ENCODE assay signal across 11 mouse cellular contexts in the genomic region with DNA sequence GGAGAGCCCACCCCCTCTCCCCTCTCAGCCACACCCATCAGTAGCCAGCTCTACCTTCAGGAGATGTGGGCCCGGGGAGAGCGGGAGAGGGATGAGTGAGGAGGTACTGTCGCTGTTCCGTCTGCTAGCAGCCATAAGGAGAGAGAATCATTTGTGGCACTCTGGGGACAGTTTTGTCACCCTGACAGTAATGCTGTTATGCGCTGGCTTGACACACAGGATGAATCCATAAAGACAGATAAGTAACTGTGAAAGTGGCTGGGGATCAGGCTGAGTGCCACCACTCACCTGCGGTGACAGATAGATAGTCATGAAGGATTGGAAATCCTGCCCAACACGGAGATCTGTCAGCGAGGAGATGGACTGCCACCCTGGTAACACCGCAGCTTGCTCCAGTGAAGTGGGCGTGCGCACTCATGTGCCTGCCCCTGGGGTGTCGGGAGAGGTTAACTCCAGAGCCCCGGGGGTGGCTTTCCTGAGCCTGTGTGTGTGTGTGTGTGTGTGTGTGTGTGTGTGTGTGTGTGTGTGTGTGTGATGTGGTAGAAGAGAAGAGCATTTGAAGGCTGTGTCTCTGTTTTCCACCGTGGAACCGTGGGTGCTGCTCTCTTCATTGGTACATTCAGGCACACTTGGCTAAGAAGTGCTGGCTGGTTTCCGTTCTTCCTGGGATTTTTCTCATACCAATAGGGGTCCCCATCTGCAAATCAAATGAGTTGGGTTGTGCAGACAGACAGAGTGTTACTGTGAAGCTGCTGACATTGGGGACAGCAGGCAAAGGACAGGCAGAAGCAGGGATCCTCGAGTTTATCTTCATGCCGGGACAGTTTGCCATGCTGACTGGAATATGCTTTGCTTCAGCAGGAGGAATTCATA.
DNase-seq lines count a peak whose midpoint lies in the region; ATAC-seq lines count a peak whose summit lies in the region.
"Had no signal": no experiment of that assay in that cellular context is flagged by ENCODE, and none has a peak within 500 bp of the region (broad histone marks: within the 10 kb centered on the region; RNA-seq: fewer than 3 reads in every experiment).

No protein-coding gene starts in this region.

- no peak for ATAC-seq in forebrain, embryonic 12.5 days (ENCODE audit: low FRiP score)
- ATAC-seq in hindbrain, embryonic 16.5 days: peak; percentile 64
- ATAC-seq in midbrain, embryonic 15.5 days (replicated peaks): no peak

- H3K4me3 ChIP-seq in forebrain, embryonic 12.5 days (replicated peaks): no peak overlapping the region
- H3K4me3 ChIP-seq in forebrain, embryonic 10.5 days: no peak overlapping the region
- H3K4me3 ChIP-seq in hindbrain, embryonic 16.5 days (ENCODE audit: low read length): no peak overlapping the region
- no peak overlapping the region for H3K4me3 ChIP-seq in midbrain, embryonic 15.5 days
- H3K4me3 ChIP-seq: liver, embryonic 13.5 days; megakaryocyte, embryonic 14.5 days had no signal

- H3K9me3 ChIP-seq in forebrain, embryonic 12.5 days: no peaks in the 10 kb centered on the region
- no peaks in the 10 kb centered on the region for H3K9me3 ChIP-seq in forebrain, embryonic 10.5 days
- no peaks in the 10 kb centered on the region for H3K9me3 ChIP-seq in hindbrain, embryonic 16.5 days (ENCODE audit: control insufficient read depth, low read length)
- no peaks in the 10 kb centered on the region for H3K9me3 ChIP-seq in midbrain, embryonic 15.5 days
- H3K9me3 ChIP-seq: liver, embryonic 13.5 days had no signal

- H3K4me1 ChIP-seq in forebrain, embryonic 12.5 days: peaks cover 54% of the 10 kb centered on the region
- peaks cover 53% of the 10 kb centered on the region for H3K4me1 ChIP-seq in forebrain, embryonic 10.5 days
- peaks cover 32% of the 10 kb centered on the region for H3K4me1 ChIP-seq in hindbrain, embryonic 16.5 days (ENCODE audit: control insufficient read depth, insufficient read depth, low read depth, low read length)
- peaks cover 62% of the 10 kb centered on the region for H3K4me1 ChIP-seq in midbrain, embryonic 15.5 days

- WGBS in forebrain, embryonic 12.5 days: 44% methylated on average over 18 of the region's 18 CpGs
- 44% methylated on average over 18 of the region's 18 CpGs for WGBS in forebrain, embryonic 10.5 days
- WGBS in hindbrain, embryonic 16.5 days: 26% methylated on average over 18 of the region's 18 CpGs
- WGBS in midbrain, embryonic 15.5 days: 28% methylated on average over 18 of the region's 18 CpGs

- intact Hi-C loops in left cerebral cortex, postnatal 4 days (cut with DNase I): no loop called here

- no peaks in the 10 kb centered on the region for H3K36me3 ChIP-seq in forebrain, embryonic 12.5 days (replicated peaks)
- H3K36me3 ChIP-seq in forebrain, embryonic 10.5 days (replicated peaks): no peaks in the 10 kb centered on the region
- no peaks in the 10 kb centered on the region for H3K36me3 ChIP-seq in hindbrain, embryonic 16.5 days (ENCODE audit: control insufficient read depth, insufficient read depth, low read length)
- no peaks in the 10 kb centered on the region for H3K36me3 ChIP-seq in midbrain, embryonic 15.5 days (replicated peaks)
- H3K36me3 ChIP-seq: liver, embryonic 13.5 days had no signal

- no peak overlapping the region for H3K9ac ChIP-seq in forebrain, embryonic 12.5 days
- H3K9ac ChIP-seq in hindbrain, embryonic 16.5 days (ENCODE audit: low read depth, low read length): no peak overlapping the region
- no peak overlapping the region for H3K9ac ChIP-seq in midbrain, embryonic 15.5 days
- H3K9ac ChIP-seq: liver, embryonic 13.5 days had no signal

- DNase-seq in forebrain, embryonic 10.5 days (ENCODE audit: extremely low spot score, low spot score): no peak
- DNase-seq in left cerebral cortex, adult 11 months (ENCODE audit: low spot score): peak; percentile 22
- no peak for DNase-seq in left cerebral cortex, postnatal 4 days
- DNase-seq in ovary, postnatal 36 days (ENCODE audit: low spot score): no peak
- no peak for DNase-seq in cerebellum, postnatal 4 days (ENCODE audit: low spot score in 2 of 2)
- DNase-seq: cerebellum, postnatal 36 days; liver, embryonic 13.5 days had no signal

- H3K27me3 ChIP-seq in forebrain, embryonic 12.5 days: peaks cover 68% of the 10 kb centered on the region
- H3K27me3 ChIP-seq in forebrain, embryonic 10.5 days (ENCODE audit: poor library complexity, severe bottlenecking): peaks cover 90% of the 10 kb centered on the region
- peaks cover 10% of the 10 kb centered on the region for H3K27me3 ChIP-seq in hindbrain, embryonic 16.5 days (replicated peaks; ENCODE audit: control insufficient read depth, insufficient read depth, low read length)
- H3K27me3 ChIP-seq in midbrain, embryonic 15.5 days (replicated peaks): peaks cover 8% of the 10 kb centered on the region; the same call in 1 of the 2 replicates
- H3K27me3 ChIP-seq: liver, embryonic 13.5 days; megakaryocyte, embryonic 14.5 days had no signal

- H3K27ac ChIP-seq in forebrain, embryonic 12.5 days: 0 out of 2 replicates have a peak overlapping the region, but pooled peaks have one; percentile 20
- no peak overlapping the region for H3K27ac ChIP-seq in forebrain, embryonic 10.5 days
- no peak overlapping the region for H3K27ac ChIP-seq in hindbrain, embryonic 16.5 days (ENCODE audit: low read depth, low read length)
- 0 out of 2 replicates have a peak overlapping the region, but pooled peaks have one; percentile 24 for H3K27ac ChIP-seq in midbrain, embryonic 15.5 days
- H3K27ac ChIP-seq: liver, embryonic 13.5 days had no signal

- no peak overlapping the region for H3K4me2 ChIP-seq in forebrain, embryonic 12.5 days
- H3K4me2 ChIP-seq in hindbrain, embryonic 16.5 days (ENCODE audit: low read length): peak overlapping the region; percentile 9; the same call in 1 of the 2 replicates
- no peak overlapping the region for H3K4me2 ChIP-seq in midbrain, embryonic 15.5 days
- H3K4me2 ChIP-seq: liver, embryonic 13.5 days had no signal

Comparison
In these comparisons a context has a peak if more than half of its experiments do, and no peak if none do; other contexts are left out.
1. H3K27ac ChIP-seq: peak in forebrain, embryonic 12.5 days (single experiment) and midbrain, embryonic 15.5 days (single experiment); none in forebrain, embryonic 10.5 days (single experiment) and hindbrain, embryonic 16.5 days (single experiment).